Mouse (Mus musculus) G1E (cell line): ENCODE results near the gene Cdh22. TPM values are rescaled to one million over a fixed set of nuclear protein-coding genes. Genes with fewer than 3 reads are reported as not detected.

Experiments
- ATAC-seq: 2 replicates; pipeline ENCODE4 v1.8.0; 2016; ENCODE audit warnings: mild to moderate bottlenecking; ENCODE audit not compliant: insufficient number of reproducible peaks, poor library complexity, low FRiP score, severe bottlenecking; ENCODE audit errors: extremely low read depth
- DNase-seq: peaks from one replicate; pipeline ENCODE4 v3.0.0; 2012; ENCODE audit warnings: low spot score
- H3K27me3 ChIP-seq: 2 replicates; pipeline ENCODE4 v1.6.1; 2012; ENCODE audit warnings: mild to moderate bottlenecking, low read length, inconsistent platforms; ENCODE audit not compliant: insufficient read depth
- H3K36me3 ChIP-seq: replicated peaks from 2 replicates; pipeline ENCODE3; 2012; ENCODE audit warnings: mild to moderate bottlenecking, inconsistent platforms
- H3K4me1 ChIP-seq: 2 replicates; pipeline ENCODE4 v1.6.1; 2012; ENCODE audit warnings: low read depth, low read length, inconsistent platforms, mixed read lengths; ENCODE audit not compliant: insufficient read depth
- H3K4me3 ChIP-seq: 2 replicates; pipeline ENCODE4 v1.5.1; 2012; ENCODE audit warnings: low read depth, mild to moderate bottlenecking, inconsistent platforms, low read length, moderate library complexity, mixed read lengths
- H3K9me3 ChIP-seq: replicated peaks from 2 replicates; pipeline ENCODE4 v1.6.1; 2012; ENCODE audit warnings: inconsistent platforms
- CTCF ChIP-seq: IDR thresholded peaks from 2 replicates; pipeline ENCODE4 v1.5.1; 2012; ENCODE audit warnings: low read depth, low read length, inconsistent platforms, mixed read lengths
- GATA1 ChIP-seq: IDR thresholded peaks from 2 replicates; pipeline ENCODE4 v1.6.1; 2012; ENCODE audit warnings: borderline replicate concordance, low read length, inconsistent platforms, mixed read lengths
- GATA2 ChIP-seq: IDR thresholded peaks from 2 replicates; pipeline ENCODE4 v1.6.1; 2012; ENCODE audit warnings: low read depth, low read length, inconsistent platforms, borderline replicate concordance
- POLR2AphosphoS5 ChIP-seq: IDR thresholded peaks from 2 replicates; pipeline ENCODE4 v1.6.1; 2012; ENCODE audit warnings: low read depth, low read length, inconsistent platforms; ENCODE audit not compliant: insufficient replicate concordance
- TAL1 ChIP-seq: conservative IDR thresholded peaks from 2 replicates; pipeline ENCODE4 v1.6.1; 2012; ENCODE audit warnings: low read depth, low read length, inconsistent platforms, mixed read lengths
- polyA plus RNA-seq: library from polyadenylated mRNA; stranded (reverse); fragments of >175 nt; gene quantifications from 2 replicates; pipeline ENCODE4 v1.2.3, GENCODE M21; 2012
- total RNA-seq, 2 experiments: library from RNA; stranded (forward) in 1 of 2; stranded (reverse) in 1 of 2; fragments of 200-1000 nt in 1 of 2; fragments of >200 nt in 1 of 2; fragmentation: Nextera tagmentation in 1 of 2; gene quantifications; 2 replicates each; pipeline ENCODE4 v1.2.3; 2014 to 2017

The Cdh22 gene
- total and polyA plus RNA-seq, 3 experiments: 0.05 TPM; not detected in 2

- ATAC-seq: 0 out of 2 replicates have a peak, but pooled peaks have one; percentile 25
- no peak for DNase-seq
- TF ChIP-seq CTCF: no peak
- Histone ChIP-seq H3K4me1 (no peaks in the 10 kb centered on the region), H3K36me3 (peaks cover 56% of the 10 kb centered on the region), H3K9me3 (no peaks in the 10 kb centered on the region), H3K4me3 (no peak overlapping the region), H3K27me3 (no peaks in the 10 kb centered on the region)
Observed at GRCm38 (mm10) chr2:165275824-165276223, 41.2 kb upstream of the Cdh22 start.

GRCm38 (mm10) chr2:165275124-165275640, 40.5 kb upstream of the Cdh22 start:
- H3K36me3 ChIP-seq: peaks cover 49% of the 10 kb centered on the region
- DNase-seq (no peak), ATAC-seq (no peak)
- H3K4me3 ChIP-seq: no peak overlapping the region
- no peak for TF ChIP-seq GATA1
- no peak for TF ChIP-seq GATA2
- TF ChIP-seq TAL1: no peak
- no peak for TF ChIP-seq CTCF
- no peak for TF ChIP-seq POLR2AphosphoS5
- H3K4me1 ChIP-seq: no peaks in the 10 kb centered on the region
- H3K27me3 ChIP-seq: no peaks in the 10 kb centered on the region
- H3K9me3 ChIP-seq: no peaks in the 10 kb centered on the region

GRCm38 (mm10) chr2:165273589-165273988, 38.9 kb upstream of the Cdh22 start:
- no peak for ATAC-seq
- DNase-seq: no peak
- H3K4me1 ChIP-seq: no peaks in the 10 kb centered on the region
- H3K4me3 ChIP-seq: no peak overlapping the region
- TF ChIP-seq CTCF: no peak
- no peak for TF ChIP-seq GATA1
- H3K27me3 ChIP-seq: no peaks in the 10 kb centered on the region
- peaks cover 33% of the 10 kb centered on the region for H3K36me3 ChIP-seq
- no peaks in the 10 kb centered on the region for H3K9me3 ChIP-seq

- H3K4me3 ChIP-seq: no peak overlapping the region
- peaks cover 11% of the 10 kb centered on the region for H3K36me3 ChIP-seq
- TF ChIP-seq POLR2AphosphoS5 (no peak), GATA2 (no peak), CTCF (no peak), TAL1 (no peak), GATA1 (no peak)
- H3K9me3 ChIP-seq: no peaks in the 10 kb centered on the region
- no peaks in the 10 kb centered on the region for H3K27me3 ChIP-seq
- DNase-seq: no peak
- no peaks in the 10 kb centered on the region for H3K4me1 ChIP-seq
- ATAC-seq: no peak
Observed at GRCm38 (mm10) chr2:165271326-165271725, 36.7 kb upstream of the Cdh22 start.

GRCm38 (mm10) chr2:165270858-165271257, 36.2 kb upstream of the Cdh22 start:
- Histone ChIP-seq H3K4me3 (no peak overlapping the region), H3K36me3 (peaks cover 6% of the 10 kb centered on the region), H3K9me3 (no peaks in the 10 kb centered on the region), H3K27me3 (no peaks in the 10 kb centered on the region), H3K4me1 (no peaks in the 10 kb centered on the region)
- DNase-seq: no peak
- ATAC-seq: no peak
- no peak for TF ChIP-seq GATA1
- TF ChIP-seq CTCF: no peak
- no peak for TF ChIP-seq GATA2
- no peak for TF ChIP-seq TAL1
- TF ChIP-seq POLR2AphosphoS5: no peak

GRCm38 (mm10) chr2:165266739-165267138, 32.1 kb upstream of the Cdh22 start:
- no peak for ATAC-seq
- TF ChIP-seq POLR2AphosphoS5 (no peak), GATA1 (no peak), CTCF (no peak), GATA2 (no peak), TAL1 (no peak)
- no peaks in the 10 kb centered on the region for H3K36me3 ChIP-seq
- peaks cover 5% of the 10 kb centered on the region for H3K4me1 ChIP-seq
- H3K9me3 ChIP-seq: no peaks in the 10 kb centered on the region
- H3K4me3 ChIP-seq: no peak overlapping the region
- DNase-seq: no peak
- no peaks in the 10 kb centered on the region for H3K27me3 ChIP-seq

- no peak for DNase-seq
- Histone ChIP-seq H3K36me3 (no peaks in the 10 kb centered on the region), H3K9me3 (no peaks in the 10 kb centered on the region), H3K27me3 (peaks cover 2% of the 10 kb centered on the region; the same call in 1 of the 2 replicates), H3K4me1 (peaks cover 5% of the 10 kb centered on the region), H3K4me3 (no peak overlapping the region)
- no peak for TF ChIP-seq GATA1
- no peak for ATAC-seq
Observed at GRCm38 (mm10) chr2:165263861-165264260, 29.2 kb upstream of the Cdh22 start.
